Mouse (Mus musculus): ENCODE data around the gene Commd8.

DNA sequence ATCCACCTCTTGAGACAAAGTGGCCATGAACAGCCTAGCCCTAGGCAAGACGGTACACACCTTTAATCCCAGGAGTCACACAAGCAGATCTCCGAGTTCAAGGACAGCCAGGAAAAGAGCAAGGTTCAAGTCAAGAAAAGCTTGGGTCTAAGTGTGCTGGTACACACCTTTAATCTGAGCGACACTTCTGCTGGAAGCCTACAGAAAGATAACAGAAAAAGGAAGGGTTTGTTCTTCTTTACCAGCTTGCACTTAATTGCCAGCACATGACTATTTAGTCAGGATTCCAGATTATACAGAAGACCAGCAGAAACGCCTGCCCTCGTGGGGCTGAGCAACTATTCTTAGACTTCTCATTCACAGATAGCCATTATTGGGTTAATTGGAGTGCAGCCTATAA, 23.9 kb upstream of the Commd8 start:
- TF ChIP-seq CTCF (IDR thresholded peaks at IDR 0.05; ENCODE audit: control insufficient read depth, insufficient read depth, low read length) (no peak), POLR2A (IDR thresholded peaks at IDR 0.05; ENCODE audit: borderline replicate concordance, control insufficient read depth, low read depth, low read length) (no peak)
